Mouse (Mus musculus) olfactory bulb, adult 2 months (tissue): Measurements from ENCODE around the gene Rab20.

Experiments
- CTCF ChIP-seq: fragments of 200-500 bp; IDR thresholded peaks from 2 replicates; pipeline ENCODE4 v1.5.1; 2012; ENCODE audit warnings: low read depth, mild to moderate bottlenecking, low read length, moderate library complexity; ENCODE audit not compliant: insufficient read depth
- POLR2A ChIP-seq: fragments of 200-500 bp; IDR thresholded peaks from 2 replicates; pipeline ENCODE4 v1.6.1; 2012; ENCODE audit warnings: mild to moderate bottlenecking, low read depth, low read length, moderate library complexity; ENCODE audit not compliant: insufficient read depth

GRCm38 (mm10) chr8:11477811-11478761, at the start of gene Rab20:
- no peak for TF ChIP-seq CTCF
- TF ChIP-seq POLR2A = no peak
